Mouse (Mus musculus) intestine, embryonic 16.5 days (tissue): ENCODE data around the gene Sh3pxd2a. TPM values are rescaled to one million over a fixed set of nuclear protein-coding genes. Genes with fewer than 3 reads are reported as not detected.
A peak's percentile ranks its signal among the peaks of the same experiment; 100 is the strongest.

ENCODE experiments used
- ATAC-seq: fragments of 200-750 bp; cut with Nextera tagmentation; 2 replicates; pipeline ENCODE4 v1.8.0; 2017; ENCODE audit warnings: moderate TSS enrichment, moderate library complexity
- H3K27ac ChIP-seq: fragments of 300-500 bp; sonication (generic); 2 replicates; pipeline ENCODE4 v1.5.1; 2014; ENCODE audit warnings: mild to moderate bottlenecking, low read length
- H3K27me3 ChIP-seq: fragments of 300-500 bp; sonication (generic); replicated peaks from 2 replicates; pipeline ENCODE4 v1.6.1; 2014; ENCODE audit warnings: low read length, control low read depth, mixed read lengths; ENCODE audit not compliant: control insufficient read depth, insufficient read depth
- H3K36me3 ChIP-seq: fragments of 300-500 bp; sonication (generic); 2 replicates; pipeline ENCODE4 v1.6.1; 2014; ENCODE audit warnings: low read length, control low read depth; ENCODE audit not compliant: control insufficient read depth, insufficient read depth
- H3K4me1 ChIP-seq: fragments of 300-500 bp; sonication (generic); 2 replicates; pipeline ENCODE4 v1.6.1; 2014; ENCODE audit warnings: low read length, control low read depth, mixed read lengths; ENCODE audit not compliant: control insufficient read depth, insufficient read depth
- H3K4me2 ChIP-seq: fragments of 300-500 bp; sonication (generic); 2 replicates; pipeline ENCODE4 v1.6.1; 2014; ENCODE audit warnings: low read depth, low read length, control low read depth
- H3K4me3 ChIP-seq: fragments of 300-500 bp; sonication (generic); 2 replicates; pipeline ENCODE4 v1.5.1; 2014; ENCODE audit warnings: mild to moderate bottlenecking, low read length
- H3K9ac ChIP-seq: fragments of 300-500 bp; sonication (generic); 2 replicates; pipeline ENCODE4 v1.6.1; 2014; ENCODE audit warnings: low read depth, low read length
- H3K9me3 ChIP-seq: fragments of 300-500 bp; sonication (generic); 2 replicates; pipeline ENCODE4 v1.6.1; 2016; ENCODE audit warnings: low read length, control low read depth; ENCODE audit not compliant: control insufficient read depth
- WGBS: fragments of 180-500 bp; shearing (Covaris S2); extraction: QIAGEN DNeasy Blood & Tissue Kit; methylation state at CpG from one replicate; pipeline ENCODE4 v1.1.7; 2014; 5-methylcytosine and 5-hydroxymethylcytosine counted together
- polyA plus RNA-seq: library from polyadenylated mRNA; unstranded; fragments of >200 nt; fragmentation: Nextera tagmentation; extraction: Ambion mirVana; gene quantifications from 2 replicates; pipeline ENCODE4 v1.2.1, GENCODE M21; 2015

Gene Sh3pxd2a
- polyA plus RNA-seq, 1 experiment from 2014 or later, result 3.0 TPM

DNA sequence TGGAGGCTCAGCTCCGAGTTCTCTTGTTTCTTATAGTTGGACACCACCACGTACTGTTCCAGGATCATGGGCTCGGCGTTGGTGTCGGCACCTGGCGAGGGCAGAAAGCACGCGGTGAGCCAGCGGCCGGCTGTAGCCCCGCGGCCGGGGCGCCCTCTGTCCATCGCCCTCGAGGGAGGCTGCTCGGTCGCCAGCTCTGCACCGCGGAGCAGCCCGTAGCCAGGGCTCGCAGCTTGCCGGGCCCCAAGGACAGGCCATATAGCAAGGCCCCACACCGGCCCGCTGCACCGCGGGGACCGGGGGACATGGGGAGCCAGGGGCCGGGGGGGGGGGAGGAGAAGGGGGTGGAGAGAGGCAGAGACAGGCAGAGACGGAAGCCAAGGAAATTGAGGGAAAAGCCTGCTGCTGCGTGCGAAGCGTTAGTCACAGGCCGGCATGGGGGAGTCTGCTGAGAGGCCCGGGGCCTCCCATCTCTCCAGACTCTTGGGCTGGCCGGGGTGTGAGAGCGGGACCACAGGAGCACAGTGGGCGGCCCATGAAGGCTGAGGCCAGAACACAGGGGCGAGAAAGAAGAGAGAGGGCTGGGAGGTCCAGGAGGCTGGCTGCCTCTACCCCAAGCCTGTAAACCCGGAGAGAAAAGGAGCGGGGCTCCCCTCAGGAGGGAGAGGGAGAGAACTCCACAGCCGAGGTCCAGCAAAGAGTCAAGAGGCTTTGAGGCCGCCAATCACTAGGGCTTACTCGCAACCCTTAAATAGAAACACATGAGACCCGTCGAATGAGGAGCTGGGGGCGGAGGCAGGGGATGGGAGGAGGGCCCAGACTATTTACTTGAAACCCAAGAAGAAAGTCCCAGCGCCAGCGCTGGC, 149.9 kb downstream of the Sh3pxd2a start:
- peaks cover 47% of the 10 kb centered on the region for H3K4me1 ChIP-seq
- 11% methylated on average over 48 of the region's 49 CpGs for WGBS
- peak; percentile 79 for ATAC-seq
- H3K27ac ChIP-seq, result peak overlapping the region; percentile 93
- H3K27me3 ChIP-seq, result no peaks in the 10 kb centered on the region
- no peaks in the 10 kb centered on the region for H3K9me3 ChIP-seq
- H3K4me3 ChIP-seq, result peak overlapping the region; percentile 61
- 0 out of 2 replicates have a peak, but pooled peaks cover 2% of the 10 kb centered on the region for H3K36me3 ChIP-seq
- H3K4me2 ChIP-seq, result peak overlapping the region; percentile 61
- peak overlapping the region; percentile 86 for H3K9ac ChIP-seq

DNA sequence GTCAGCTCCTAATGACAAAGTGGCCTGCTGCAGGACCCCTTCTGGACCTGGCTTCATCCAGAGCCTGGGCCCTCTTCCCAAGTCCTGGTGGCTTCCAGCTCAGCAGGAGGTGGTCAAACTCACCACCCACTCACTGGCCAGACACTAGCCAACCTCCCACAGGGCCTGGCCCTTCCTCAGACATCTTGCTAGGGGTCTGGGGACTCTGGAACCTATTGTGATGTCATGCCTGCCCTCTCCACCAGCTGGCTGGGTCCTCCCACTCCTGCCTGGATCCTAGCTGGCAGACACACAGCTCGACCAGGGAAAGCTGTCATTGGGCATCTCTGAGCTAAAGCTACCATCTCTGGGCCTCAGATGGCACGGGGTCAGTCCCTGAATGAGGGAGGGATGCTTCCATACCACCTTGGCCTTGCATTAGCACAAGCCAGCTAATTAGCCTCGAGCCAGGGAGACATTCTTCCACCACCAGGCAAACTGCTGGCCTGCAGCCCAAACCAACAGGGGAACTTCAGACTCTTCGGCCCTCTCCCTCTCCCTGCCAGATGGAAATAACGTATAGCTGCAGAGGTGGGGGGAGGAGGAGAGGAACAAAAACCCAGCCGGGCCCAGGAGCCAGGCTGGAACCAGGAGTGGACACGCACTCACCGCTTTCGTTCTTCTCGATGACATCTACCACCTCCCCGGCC, 150.7 kb downstream of the Sh3pxd2a start:
- Histone ChIP-seq H3K4me3 (peak overlapping the region; percentile 61), H3K4me1 (peaks cover 45% of the 10 kb centered on the region), H3K9ac (peak overlapping the region; percentile 86), H3K27ac (peak overlapping the region; percentile 93), H3K36me3 (0 out of 2 replicates have a peak, but pooled peaks cover 3% of the 10 kb centered on the region), H3K9me3 (no peaks in the 10 kb centered on the region), H3K4me2 (peak overlapping the region; percentile 61), H3K27me3 (no peaks in the 10 kb centered on the region)
- WGBS, result 24% methylated on average over 11 of the region's 11 CpGs
- ATAC-seq, result 0 out of 2 replicates have a peak, but pooled peaks have one; percentile 5

DNA sequence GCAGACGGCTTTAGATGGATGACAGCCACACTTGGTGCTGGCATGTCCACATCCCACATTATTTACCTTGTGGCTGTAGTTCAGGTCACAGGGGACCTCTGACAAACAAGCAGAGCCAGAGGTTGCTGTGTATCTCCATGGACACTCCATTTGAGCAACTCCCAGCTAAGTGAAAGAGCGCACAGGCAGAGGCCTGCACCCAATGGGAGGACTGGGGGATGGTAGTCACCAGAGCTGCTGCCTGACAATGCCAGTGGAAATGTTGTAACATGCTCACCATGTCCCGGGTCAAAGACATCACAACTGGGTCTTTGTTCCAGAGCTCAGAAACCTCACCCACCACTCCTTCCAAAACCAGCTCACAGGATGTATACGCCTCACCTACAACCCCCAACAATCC, 153.0 kb downstream of the Sh3pxd2a start:
- H3K27ac ChIP-seq, result no peak overlapping the region
- H3K4me1 ChIP-seq, result peaks cover 29% of the 10 kb centered on the region
- 0 out of 2 replicates have a peak, but pooled peaks cover 3% of the 10 kb centered on the region for H3K36me3 ChIP-seq
- H3K4me2 ChIP-seq, result no peak overlapping the region
- H3K27me3 ChIP-seq, result no peaks in the 10 kb centered on the region
- 74% methylated on average over 4 of the region's 4 CpGs for WGBS
- no peak overlapping the region for H3K9ac ChIP-seq
- ATAC-seq, result no peak
- H3K4me3 ChIP-seq, result no peak overlapping the region
- H3K9me3 ChIP-seq, result no peaks in the 10 kb centered on the region

DNA sequence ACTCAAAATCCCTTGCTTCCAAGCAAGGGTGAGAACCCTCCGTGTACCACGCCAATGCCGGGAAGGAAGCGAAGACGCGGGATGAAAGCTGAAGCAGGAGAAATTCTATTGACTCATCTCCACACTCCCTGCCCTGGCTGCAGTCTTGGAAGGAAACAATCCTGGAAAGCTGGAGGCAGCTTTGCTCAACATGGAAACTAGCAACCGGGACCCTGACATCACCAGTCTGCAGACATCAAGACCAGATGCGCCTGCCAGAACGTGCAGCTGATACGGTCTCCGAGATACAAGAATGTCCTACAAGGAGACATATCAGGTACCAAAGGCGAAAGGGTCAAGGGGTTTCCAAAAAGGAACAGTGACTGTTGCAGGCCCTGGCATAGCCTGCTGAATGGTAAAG, 154.4 kb downstream of the Sh3pxd2a start:
- no peak overlapping the region for H3K4me3 ChIP-seq
- no peaks in the 10 kb centered on the region for H3K27me3 ChIP-seq
- no peak overlapping the region for H3K27ac ChIP-seq
- H3K9me3 ChIP-seq, result no peaks in the 10 kb centered on the region
- ATAC-seq, result no peak
- no peak overlapping the region for H3K9ac ChIP-seq
- 0 out of 2 replicates have a peak, but pooled peaks cover 3% of the 10 kb centered on the region for H3K36me3 ChIP-seq
- H3K4me2 ChIP-seq, result no peak overlapping the region
- 92% methylated on average over 12 of the region's 12 CpGs for WGBS
- peaks cover 16% of the 10 kb centered on the region for H3K4me1 ChIP-seq

DNA sequence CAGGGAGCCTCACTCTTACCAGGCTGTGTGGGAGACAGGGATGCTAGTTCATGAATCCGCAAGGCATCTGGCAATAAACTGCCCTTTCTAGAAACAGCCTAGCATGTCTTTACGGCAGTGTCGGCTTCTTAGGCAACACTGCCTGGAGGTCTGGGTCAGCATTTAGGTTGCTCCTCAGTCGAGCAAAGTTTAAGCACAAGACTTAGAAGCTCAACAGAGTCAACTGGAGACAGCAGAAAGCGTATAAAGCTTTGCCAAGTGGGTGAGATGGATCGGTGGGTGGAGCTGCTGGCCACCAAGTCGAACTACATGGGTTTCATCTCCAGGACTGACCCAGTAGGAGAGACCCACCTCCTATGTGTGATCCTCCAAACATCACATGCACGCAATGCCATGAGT, 157.3 kb downstream of the Sh3pxd2a start:
- no peaks in the 10 kb centered on the region for H3K9me3 ChIP-seq
- H3K27me3 ChIP-seq, result no peaks in the 10 kb centered on the region
- 86% methylated on average over 8 of the region's 8 CpGs for WGBS
- no peak overlapping the region for H3K27ac ChIP-seq
- H3K9ac ChIP-seq, result no peak overlapping the region
- peaks cover 10% of the 10 kb centered on the region for H3K4me1 ChIP-seq
- 0 out of 2 replicates have a peak, but pooled peaks cover 3% of the 10 kb centered on the region for H3K36me3 ChIP-seq
- H3K4me2 ChIP-seq, result no peak overlapping the region
- no peak for ATAC-seq
- no peak overlapping the region for H3K4me3 ChIP-seq

DNA sequence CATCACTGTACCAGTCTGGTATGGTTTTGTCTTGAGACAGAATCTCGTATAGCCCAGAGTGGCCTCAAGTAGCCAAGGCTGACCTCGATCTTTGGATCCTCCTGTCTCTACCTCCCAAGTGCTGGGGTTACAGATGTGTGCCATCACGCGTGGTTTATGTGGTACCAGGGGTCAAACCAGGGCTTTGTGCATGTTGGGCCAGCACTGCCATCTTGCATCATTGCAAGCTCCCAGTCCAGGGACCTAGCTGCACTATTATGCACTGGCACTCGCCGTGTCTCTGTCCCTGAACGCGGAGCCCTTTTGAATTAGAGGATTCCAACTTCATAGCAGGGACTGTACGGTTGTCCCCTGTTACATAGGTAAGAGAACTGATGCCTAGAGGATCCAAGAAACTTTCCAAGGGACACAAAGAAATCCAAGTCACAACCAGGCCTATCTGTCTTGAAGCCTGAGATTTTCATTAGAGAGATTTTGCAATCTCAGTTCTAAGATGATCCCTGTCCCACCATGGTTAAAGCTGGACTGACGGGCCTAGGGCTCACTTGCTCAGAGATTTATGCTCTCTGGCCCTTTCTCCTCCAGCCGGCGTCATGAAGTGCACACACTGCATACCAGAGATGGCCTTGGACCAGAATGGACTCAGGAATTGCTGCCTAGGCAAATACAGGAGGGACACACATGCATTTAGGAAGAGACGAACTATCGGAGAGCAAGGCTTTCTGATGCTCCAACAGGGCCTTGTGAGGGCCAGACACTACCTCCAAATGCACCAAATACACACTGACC, 157.9 kb downstream of the Sh3pxd2a start:
- H3K9me3 ChIP-seq, result no peaks in the 10 kb centered on the region
- 0 out of 2 replicates have a peak, but pooled peaks cover 3% of the 10 kb centered on the region for H3K36me3 ChIP-seq
- H3K4me1 ChIP-seq, result peaks cover 16% of the 10 kb centered on the region
- H3K9ac ChIP-seq, result no peak overlapping the region
- no peak overlapping the region for H3K4me2 ChIP-seq
- 81% methylated on average over 14 of the region's 14 CpGs for WGBS
- no peak overlapping the region for H3K4me3 ChIP-seq
- H3K27me3 ChIP-seq, result no peaks in the 10 kb centered on the region
- ATAC-seq, result no peak
- H3K27ac ChIP-seq, result no peak overlapping the region

DNA sequence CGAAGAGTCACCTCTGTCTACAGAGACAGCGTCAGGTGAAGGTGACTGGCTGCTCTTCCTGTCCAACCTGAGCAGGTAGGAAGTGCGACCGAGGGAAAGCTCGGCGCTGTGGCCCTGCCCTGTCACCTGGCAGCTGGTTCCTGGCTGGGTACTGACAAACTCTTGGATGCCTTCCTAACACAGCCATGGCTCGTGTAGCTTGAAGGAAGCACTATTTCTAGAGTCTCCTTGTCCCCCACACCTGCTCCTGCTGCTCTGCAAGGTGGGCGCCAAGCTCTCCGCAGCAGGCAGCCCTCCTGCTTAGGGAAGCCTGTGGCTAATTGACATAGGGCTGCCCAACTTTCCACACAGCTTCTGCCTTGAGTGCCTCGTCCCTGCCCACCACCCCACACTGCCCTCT, 158.8 kb downstream of the Sh3pxd2a start:
- H3K9me3 ChIP-seq, result no peaks in the 10 kb centered on the region
- 0 out of 2 replicates have a peak, but pooled peaks cover 3% of the 10 kb centered on the region for H3K36me3 ChIP-seq
- peaks cover 23% of the 10 kb centered on the region for H3K4me1 ChIP-seq
- H3K9ac ChIP-seq, result no peak overlapping the region
- H3K27me3 ChIP-seq, result no peaks in the 10 kb centered on the region
- H3K4me3 ChIP-seq, result no peak overlapping the region
- no peak overlapping the region for H3K27ac ChIP-seq
- 89% methylated on average over 10 of the region's 10 CpGs for WGBS
- no peak for ATAC-seq
- H3K4me2 ChIP-seq, result no peak overlapping the region

DNA sequence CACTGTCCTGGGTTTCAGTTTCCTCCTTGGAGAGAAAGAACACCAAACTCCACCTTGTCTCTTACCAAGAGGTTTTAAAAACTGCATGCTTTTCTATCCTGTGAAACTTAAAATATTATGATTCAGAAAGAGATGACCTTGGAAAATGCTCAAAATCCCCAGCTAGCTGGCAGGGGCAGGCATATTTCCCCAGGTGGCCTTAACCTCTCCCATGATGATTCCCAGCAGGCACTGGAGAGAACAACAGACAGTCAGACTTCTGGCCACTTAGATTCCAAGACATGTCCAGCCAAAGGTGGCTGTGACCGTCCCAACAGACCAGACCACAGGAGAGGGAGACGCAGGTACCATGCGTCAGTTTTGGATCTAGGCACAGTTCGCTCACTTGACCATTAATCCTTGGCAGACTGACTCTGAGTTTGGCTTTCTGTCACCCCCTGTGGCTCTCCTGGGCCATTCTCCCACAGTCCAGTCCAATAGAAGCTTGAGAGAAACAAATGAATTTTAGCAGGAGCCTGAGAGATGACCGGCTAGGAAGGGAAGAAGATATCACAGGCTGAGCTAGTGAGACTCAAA, 159.9 kb downstream of the Sh3pxd2a start:
- peaks cover 23% of the 10 kb centered on the region for H3K4me1 ChIP-seq
- H3K4me3 ChIP-seq, result no peak overlapping the region
- WGBS, result 89% methylated on average over 5 of the region's 5 CpGs
- H3K9me3 ChIP-seq, result no peaks in the 10 kb centered on the region
- H3K9ac ChIP-seq, result no peak overlapping the region
- H3K27me3 ChIP-seq, result no peaks in the 10 kb centered on the region
- ATAC-seq, result no peak
- 0 out of 2 replicates have a peak, but pooled peaks cover under 1% of the 10 kb centered on the region for H3K36me3 ChIP-seq
- no peak overlapping the region for H3K4me2 ChIP-seq
- H3K27ac ChIP-seq, result no peak overlapping the region
